Mouse (Mus musculus) retina, embryonic 14.5 days (tissue): ENCODE data around the gene Esrrg.

ENCODE experiments used
- DNase-seq: peaks from one replicate; pipeline ENCODE4 v3.0.0-alpha.2; 2015; ENCODE audit warnings: low spot score

Gene Esrrg

GRCm38 (mm10) chr1:187706046-187706445 lies 97.5 kb downstream of the Esrrg start:
- DNase-seq, result no peak

- no peak for DNase-seq
Measured at GRCm38 (mm10) chr1:187707176-187707575, 98.6 kb downstream of the Esrrg start.

- DNase-seq, result no peak
Measured at GRCm38 (mm10) chr1:187710434-187710948, 101.9 kb downstream of the Esrrg start.

GRCm38 (mm10) chr1:187721035-187721434 lies 112.4 kb downstream of the Esrrg start:
- no peak for DNase-seq

GRCm38 (mm10) chr1:187722016-187722415 lies 113.4 kb downstream of the Esrrg start:
- DNase-seq, result no peak

GRCm38 (mm10) chr1:187724651-187725050 lies 116.1 kb downstream of the Esrrg start:
- DNase-seq, result no peak

GRCm38 (mm10) chr1:187725351-187725750 lies 116.8 kb downstream of the Esrrg start:
- DNase-seq, result no peak

GRCm38 (mm10) chr1:187731171-187731570 lies 122.6 kb downstream of the Esrrg start:
- DNase-seq, result no peak

GRCm38 (mm10) chr1:187736507-187736906 lies 127.9 kb downstream of the Esrrg start:
- DNase-seq, result no peak

- DNase-seq, result no peak
Measured at GRCm38 (mm10) chr1:187737296-187737695, 128.7 kb downstream of the Esrrg start.

GRCm38 (mm10) chr1:187740531-187740930 lies 131.9 kb downstream of the Esrrg start:
- DNase-seq, result no peak

- DNase-seq, result no peak
Measured at GRCm38 (mm10) chr1:187741306-187741705, 132.7 kb downstream of the Esrrg start.

GRCm38 (mm10) chr1:187742071-187742470 lies 133.5 kb downstream of the Esrrg start:
- no peak for DNase-seq

- DNase-seq, result no peak
Measured at GRCm38 (mm10) chr1:187749294-187749693, 140.7 kb downstream of the Esrrg start.

- DNase-seq, result no peak
Measured at GRCm38 (mm10) chr1:187749931-187750330, 141.3 kb downstream of the Esrrg start.

GRCm38 (mm10) chr1:187755528-187755927 lies 146.9 kb downstream of the Esrrg start:
- DNase-seq, result no peak

GRCm38 (mm10) chr1:187757981-187758380 lies 149.4 kb downstream of the Esrrg start:
- peak; percentile 46 for DNase-seq

GRCm38 (mm10) chr1:187758546-187758945 lies 150.0 kb downstream of the Esrrg start:
- no peak for DNase-seq

GRCm38 (mm10) chr1:187759536-187759935 lies 150.9 kb downstream of the Esrrg start:
- no peak for DNase-seq

- no peak for DNase-seq
Measured at GRCm38 (mm10) chr1:187762641-187763450, 154.3 kb downstream of the Esrrg start.

GRCm38 (mm10) chr1:187763451-187763755 lies 154.8 kb downstream of the Esrrg start:
- DNase-seq, result no peak

- no peak for DNase-seq
Measured at GRCm38 (mm10) chr1:187763821-187764220, 155.2 kb downstream of the Esrrg start.

GRCm38 (mm10) chr1:187765577-187765976 lies 157.0 kb downstream of the Esrrg start:
- DNase-seq, result peak; percentile 40

- DNase-seq, result no peak
Measured at GRCm38 (mm10) chr1:187767355-187767754, 158.8 kb downstream of the Esrrg start.
